Mouse (Mus musculus): ENCODE data around the gene Terb2. TPM values are rescaled to one million over a fixed set of nuclear protein-coding genes. Genes with fewer than 3 reads are reported as not detected.

Terb2 gene
- total RNA-seq, 2 experiments from 2014 or later = not detected

GRCm38 (mm10) chr2:122221378-122221777 is 35.3 kb downstream of the Terb2 start:
- intact Hi-C loops (cut with DNase I) = no loop called here
- DNase-seq = no peak
- no peak for TF ChIP-seq CTCF (IDR thresholded peaks at IDR 0.05)
- Histone ChIP-seq H3K4me3 (no peak overlapping the region), H3K27ac (no peak overlapping the region)

DNA sequence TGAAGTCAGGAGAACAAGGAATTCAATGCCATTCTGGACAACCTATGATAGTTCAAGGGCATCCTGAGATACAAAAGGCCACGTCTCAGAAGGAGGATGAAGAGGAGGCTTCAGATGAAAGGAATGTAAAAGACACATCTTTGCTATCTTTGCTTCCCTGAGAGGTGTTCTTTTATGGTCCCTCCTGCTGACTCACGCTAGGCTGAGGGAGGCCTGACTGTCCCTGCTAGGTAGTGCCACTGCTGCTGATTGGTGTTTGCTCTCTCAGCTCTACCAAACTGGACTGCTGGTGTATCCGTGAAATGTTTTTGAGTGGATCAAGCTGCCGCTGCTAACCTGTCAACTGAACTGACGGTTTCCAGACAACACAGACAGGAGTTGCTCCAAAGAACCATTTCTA is 35.7 kb downstream of the Terb2 start:
- Histone ChIP-seq H3K4me3 (no peak overlapping the region), H3K27ac (no peak overlapping the region)
- DNase-seq = no peak
- TF ChIP-seq CTCF (IDR thresholded peaks at IDR 0.05) = no peak
- intact Hi-C loops (cut with DNase I) = no loop called here

DNA sequence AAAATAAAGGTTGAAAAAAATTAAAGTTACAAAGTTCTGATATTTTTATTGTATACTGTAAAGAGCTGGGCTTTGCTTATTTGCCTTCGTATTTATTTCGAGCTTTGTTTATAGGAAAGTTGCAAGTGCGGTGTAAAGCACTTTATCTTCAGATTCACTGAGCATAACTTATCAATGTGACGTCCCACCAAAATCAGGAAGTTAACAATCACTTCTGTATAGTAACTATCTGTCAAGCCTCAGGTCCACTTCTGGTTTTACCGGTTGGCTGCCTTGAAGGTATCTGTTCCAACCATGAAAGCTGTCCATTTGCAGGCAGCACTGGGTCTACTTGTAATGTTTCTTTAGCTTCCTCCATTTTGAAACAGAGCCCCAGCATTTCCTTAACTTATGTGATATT is 36.2 kb downstream of the Terb2 start:
- intact Hi-C loops (cut with DNase I) = no loop called here
- no peak overlapping the region for H3K4me3 ChIP-seq
- TF ChIP-seq CTCF (IDR thresholded peaks at IDR 0.05) = no peak

DNA sequence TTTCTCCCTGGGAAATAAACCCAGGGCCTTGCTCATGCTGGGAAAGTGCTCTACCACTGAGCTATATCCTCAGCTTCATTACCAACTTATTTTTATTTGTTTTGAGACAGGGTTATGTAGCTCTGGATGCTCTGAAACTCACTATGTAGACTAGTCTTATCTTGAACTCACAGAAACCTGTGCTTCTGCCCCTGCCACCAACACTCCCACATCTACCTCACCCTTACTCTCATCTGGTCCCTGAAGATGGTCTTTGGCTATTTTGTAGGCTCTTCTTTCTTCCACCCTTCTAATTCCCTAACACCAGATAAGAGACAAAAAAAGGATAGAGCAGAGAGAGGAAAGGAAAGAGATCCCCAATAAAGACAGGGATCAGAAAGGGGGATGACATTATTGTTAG is 37.6 kb downstream of the Terb2 start:
- no peak overlapping the region for H3K4me3 ChIP-seq
- intact Hi-C loops (cut with DNase I) = no loop called here
- DNase-seq = no peak
- TF ChIP-seq CTCF (IDR thresholded peaks at IDR 0.05) = no peak
- no peak overlapping the region for H3K27ac ChIP-seq

More for the DNA sequence above, 36.2 kb downstream of the Terb2 start:
- no peak for DNase-seq
- no peak overlapping the region for H3K27ac ChIP-seq

GRCm38 (mm10) chr2:122230395-122230794 is 44.3 kb downstream of the Terb2 start:
- Histone ChIP-seq H3K4me3 (no peak overlapping the region), H3K27ac (no peak overlapping the region)
- no peak for TF ChIP-seq CTCF (IDR thresholded peaks at IDR 0.05)
- DNase-seq = no peak
- intact Hi-C loops (cut with DNase I) = no loop called here

- no peak overlapping the region for H3K27ac ChIP-seq
- H3K4me3 ChIP-seq = no peak overlapping the region
- intact Hi-C loops (cut with DNase I) = no loop called here
- TF ChIP-seq CTCF (IDR thresholded peaks at IDR 0.05) = no peak
- DNase-seq = no peak
Measured at GRCm38 (mm10) chr2:122231616-122232015, 45.5 kb downstream of the Terb2 start.

DNA sequence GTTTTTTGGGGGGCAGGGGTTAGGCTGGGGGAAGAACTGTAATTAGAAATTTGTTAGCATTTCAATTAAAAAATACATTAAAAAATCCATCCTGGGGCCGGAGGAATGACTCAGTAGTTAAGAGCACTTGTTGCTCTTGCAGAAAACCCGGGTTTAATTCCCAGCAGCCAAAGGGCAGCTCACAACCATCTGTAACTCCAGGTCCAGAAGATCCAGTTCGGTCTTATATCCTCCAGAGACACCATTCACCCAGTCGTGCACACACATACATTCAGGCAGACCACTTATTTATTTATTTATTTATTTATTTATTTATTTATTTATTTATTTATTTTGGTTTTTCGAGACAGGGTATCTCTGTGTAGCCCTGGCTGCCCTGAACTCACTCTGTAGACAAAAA is 47.3 kb downstream of the Terb2 start:
- TF ChIP-seq CTCF (IDR thresholded peaks at IDR 0.05) = no peak
- DNase-seq = no peak
- Histone ChIP-seq H3K27ac (no peak overlapping the region), H3K4me3 (peak overlapping the region; percentile 94; the same call in 1 of the 2 replicates)
- intact Hi-C loops (cut with DNase I) = no loop called here

DNA sequence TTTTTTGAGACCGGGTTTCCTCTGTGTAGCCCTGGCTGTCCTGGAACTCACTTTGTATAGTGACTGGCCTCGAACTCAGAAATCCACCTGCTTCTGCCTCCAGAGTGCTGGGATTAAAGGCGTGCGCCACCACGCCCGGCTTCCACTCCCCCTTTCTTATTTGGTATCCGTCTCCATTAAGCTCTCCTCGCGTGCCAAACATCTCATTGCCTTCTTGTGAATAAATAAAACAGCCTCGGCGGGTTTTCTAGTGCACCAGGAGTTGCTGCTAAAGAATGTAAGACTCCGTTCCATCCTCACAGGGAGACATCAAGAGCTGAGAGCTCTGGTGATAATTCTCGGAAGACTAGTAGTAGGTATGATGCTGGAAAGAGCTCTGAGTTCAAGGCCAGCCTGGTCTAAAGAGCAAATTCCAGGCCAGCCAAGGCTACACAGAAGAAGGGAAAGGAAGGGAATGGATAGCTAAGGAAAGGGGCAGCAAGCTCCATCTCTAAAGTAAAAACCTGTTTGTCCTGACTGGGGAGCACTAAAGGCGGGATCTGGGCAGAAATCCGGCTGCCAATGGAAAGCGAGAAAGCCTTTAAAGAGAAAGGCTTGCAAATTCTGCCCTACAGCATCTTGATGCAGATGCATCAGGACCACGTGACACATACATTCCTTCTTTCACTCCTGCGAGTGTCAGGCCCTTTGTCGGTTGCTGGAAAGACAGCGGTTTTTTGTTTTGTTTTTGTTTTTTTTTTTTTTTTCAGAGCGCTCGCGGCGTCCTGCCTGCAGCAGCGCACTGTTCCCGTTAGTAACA is 47.9 kb downstream of the Terb2 start:
- Histone ChIP-seq H3K4me3 (peak overlapping the region; percentile 94), H3K27ac (peak overlapping the region; percentile 87)
- intact Hi-C loops (cut with DNase I) = no loop called here
- DNase-seq = peak; percentile 34
- TF ChIP-seq CTCF (IDR thresholded peaks at IDR 0.05) = no peak

DNA sequence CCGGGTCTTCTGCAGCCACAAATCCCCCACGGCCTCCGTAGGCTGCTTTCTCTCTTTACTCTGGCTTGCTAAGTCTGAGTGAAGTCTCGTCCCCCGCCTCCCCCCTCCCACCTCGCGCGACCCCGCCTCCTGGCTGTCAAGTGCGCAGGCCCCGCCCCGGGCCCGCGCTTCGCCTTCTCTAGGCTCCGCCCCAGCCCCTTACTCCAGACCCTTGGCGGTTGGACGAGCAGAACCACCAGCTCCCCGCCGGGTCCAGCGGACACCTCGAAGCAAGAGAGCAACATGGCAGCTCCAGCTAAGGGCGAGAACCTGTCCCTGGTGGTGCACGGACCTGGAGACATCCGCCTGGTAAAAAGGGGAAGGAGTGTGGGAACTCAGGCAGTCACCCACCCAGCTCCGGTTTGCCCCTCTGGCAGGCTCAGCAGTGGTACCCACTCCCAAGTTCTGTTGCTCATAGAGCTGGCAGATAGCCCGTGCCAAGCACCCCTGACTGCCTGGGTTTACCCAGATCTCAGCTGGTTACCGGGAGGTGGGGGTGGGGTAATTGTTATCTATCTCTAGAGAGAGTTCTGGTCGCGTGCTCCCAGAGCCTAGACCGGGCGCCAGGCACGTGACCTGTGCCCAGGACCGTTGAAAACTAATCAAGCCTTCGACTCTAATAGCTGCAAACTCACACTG is 48.7 kb downstream of the Terb2 start, which contains the start of gene Sord:
TSS of gene Sord (plus strand) at position 139 of the 678 bp plus-strand sequence.
- Histone ChIP-seq H3K4me3 (peak within 1 kb of the TSS; percentile 94), H3K27ac (peak within 1 kb of the TSS; percentile 87)
- no peak for TF ChIP-seq CTCF (IDR thresholded peaks at IDR 0.05)
- intact Hi-C loops (cut with DNase I) = no loop called here
- DNase-seq = peak; percentile 85

GRCm38 (mm10) chr2:122235425-122235824 is 49.4 kb downstream of the Terb2 start:
- intact Hi-C loops (cut with DNase I) = no loop called here
- no peak for DNase-seq
- no peak for TF ChIP-seq CTCF (IDR thresholded peaks at IDR 0.05)
- H3K27ac ChIP-seq = peak overlapping the region; percentile 87
- peak overlapping the region; percentile 94 for H3K4me3 ChIP-seq

DNA sequence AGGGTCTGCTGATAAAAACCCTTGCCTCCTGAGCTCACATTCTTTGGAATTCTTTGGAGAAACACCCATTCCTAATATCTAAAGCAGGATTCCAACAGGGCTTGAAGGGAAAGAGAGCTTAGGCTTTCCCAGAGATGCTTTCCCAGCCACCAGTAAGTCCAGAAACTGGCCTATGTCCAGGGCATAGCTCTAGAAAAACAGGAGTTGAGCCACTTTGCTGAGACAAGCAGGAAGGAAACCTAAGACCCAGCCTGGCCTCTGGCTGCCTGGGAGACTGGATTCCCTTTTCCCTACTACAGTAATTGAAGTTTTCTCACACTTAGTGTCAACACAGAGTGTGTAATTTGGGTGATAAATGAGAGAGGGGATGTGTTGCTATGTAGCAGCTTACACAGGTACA is 50.2 kb downstream of the Terb2 start:
- intact Hi-C loops (cut with DNase I) = no loop called here
- DNase-seq = no peak
- TF ChIP-seq CTCF (IDR thresholded peaks at IDR 0.05) = no peak
- Histone ChIP-seq H3K27ac (no peak overlapping the region; the same call in 1 of the 2 replicates), H3K4me3 (no peak overlapping the region)

DNA sequence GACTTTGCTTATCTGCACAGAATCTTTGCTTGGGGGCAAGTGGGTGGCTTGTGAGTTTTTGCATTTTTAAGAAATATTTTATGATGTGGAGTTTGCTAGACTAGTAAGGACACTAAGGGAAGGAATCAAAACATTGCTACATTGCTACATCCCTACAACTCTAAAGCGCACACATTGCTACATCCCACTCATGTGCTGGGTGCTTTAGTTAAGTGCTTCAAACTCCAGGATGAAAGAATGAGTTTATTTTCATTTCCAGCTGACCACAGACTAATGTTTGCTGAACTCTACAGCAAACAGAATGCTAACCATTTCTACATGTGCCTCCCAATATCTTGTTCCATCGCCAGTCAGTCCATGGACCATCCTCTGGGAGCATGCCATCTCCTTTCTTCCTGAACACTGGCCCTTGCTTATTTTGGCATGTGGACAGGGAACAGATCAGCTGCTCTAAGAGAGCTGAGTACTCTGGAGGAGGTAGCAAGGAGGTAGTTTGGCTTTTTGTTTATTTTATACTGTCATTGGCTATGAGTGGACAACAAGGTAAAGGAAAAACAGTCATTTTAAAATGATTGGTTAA is 51.9 kb downstream of the Terb2 start:
- DNase-seq = no peak
- H3K4me3 ChIP-seq = no peak overlapping the region
- TF ChIP-seq CTCF (IDR thresholded peaks at IDR 0.05) = no peak
- intact Hi-C loops (cut with DNase I) = no loop called here
- H3K27ac ChIP-seq = no peak overlapping the region

DNA sequence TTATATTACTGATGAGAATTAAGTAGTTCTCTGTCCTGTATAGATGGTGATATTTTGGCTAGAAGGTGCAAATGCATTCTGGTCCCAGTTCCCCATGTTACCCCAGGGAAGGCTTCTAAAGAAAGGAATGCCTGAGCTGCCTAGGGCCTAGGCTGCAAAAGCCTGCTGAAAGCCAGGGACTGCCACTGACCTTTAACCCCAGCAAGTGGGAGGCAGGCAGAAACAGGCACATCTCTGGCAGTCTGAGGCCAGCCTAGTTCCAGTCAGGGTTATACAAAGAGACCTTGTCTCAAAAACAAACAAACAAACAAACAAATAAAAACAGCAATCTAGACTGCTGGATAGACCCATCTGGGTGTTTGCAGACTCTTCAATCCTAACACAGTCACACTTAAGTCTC is 54.7 kb downstream of the Terb2 start:
- intact Hi-C loops (cut with DNase I) = loop anchor here (5.0 kb wide), 1 partner anchor 168 kb away; no protein-coding TSS in a partner anchor
- no peak overlapping the region for H3K27ac ChIP-seq
- TF ChIP-seq CTCF (IDR thresholded peaks at IDR 0.05) = no peak
- no peak for DNase-seq
- H3K4me3 ChIP-seq = no peak overlapping the region

All from gastrocnemius, adult 2 months (tissue).